Mouse (Mus musculus): ENCODE data around the gene Crot. TPM values are rescaled to one million over a fixed set of nuclear protein-coding genes. Genes with fewer than 3 reads are reported as not detected.
"Not testable (repeated sequence)": the region's sequence is repeated elsewhere in the genome, so short reads cannot be mapped to it uniquely, and the experiment has no call there.

The Crot gene
- polyA plus RNA-seq, 1 experiment, result 14.3 TPM

DNA sequence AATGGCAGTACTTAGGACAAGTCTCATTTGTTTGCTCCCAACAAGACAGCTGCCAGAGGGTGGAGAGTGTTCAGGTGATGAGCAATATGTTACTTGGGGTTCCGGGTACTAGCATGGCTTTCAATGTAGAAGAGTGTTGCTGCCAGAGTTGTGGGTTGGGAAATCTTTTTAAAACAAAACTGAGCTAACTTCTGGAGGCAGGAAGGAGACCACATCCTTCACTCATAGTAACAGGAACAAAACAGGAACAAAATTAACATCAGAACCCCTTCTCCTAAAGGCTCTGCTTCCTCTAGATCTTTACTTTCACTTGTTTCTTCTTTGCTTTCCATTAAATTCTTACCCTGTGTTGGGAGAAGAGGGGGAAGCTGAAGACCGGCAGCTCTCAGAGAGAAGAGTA is 43.5 kb downstream of the Crot start:
- 77% methylated on average over 2 of the region's 2 CpGs for WGBS
- Histone ChIP-seq H3K27ac (ENCODE audit: control insufficient read depth, insufficient read depth, low read length) (no peak overlapping the region), H3K27me3 (ENCODE audit: control insufficient read depth, insufficient read depth, low read length) (no peaks in the 10 kb centered on the region), H3K36me3 (ENCODE audit: control insufficient read depth, insufficient read depth, low read length) (no peaks in the 10 kb centered on the region), H3K4me3 (ENCODE audit: control insufficient read depth, insufficient read depth, low read length) (no peak overlapping the region), H3K4me1 (replicated peaks; ENCODE audit: control insufficient read depth, insufficient read depth, low read length) (no peaks in the 10 kb centered on the region)
- no peak for DNase-seq
- no peak for TF ChIP-seq CTCF (IDR thresholded peaks at IDR 0.05; ENCODE audit: borderline replicate concordance, control insufficient read depth, extremely low read depth, insufficient read depth, low read length, poor library complexity)
- no peak for TF ChIP-seq POLR2A (IDR thresholded peaks at IDR 0.05; ENCODE audit: control insufficient read depth, extremely low read depth, insufficient read depth, low read length, poor library complexity)

DNA sequence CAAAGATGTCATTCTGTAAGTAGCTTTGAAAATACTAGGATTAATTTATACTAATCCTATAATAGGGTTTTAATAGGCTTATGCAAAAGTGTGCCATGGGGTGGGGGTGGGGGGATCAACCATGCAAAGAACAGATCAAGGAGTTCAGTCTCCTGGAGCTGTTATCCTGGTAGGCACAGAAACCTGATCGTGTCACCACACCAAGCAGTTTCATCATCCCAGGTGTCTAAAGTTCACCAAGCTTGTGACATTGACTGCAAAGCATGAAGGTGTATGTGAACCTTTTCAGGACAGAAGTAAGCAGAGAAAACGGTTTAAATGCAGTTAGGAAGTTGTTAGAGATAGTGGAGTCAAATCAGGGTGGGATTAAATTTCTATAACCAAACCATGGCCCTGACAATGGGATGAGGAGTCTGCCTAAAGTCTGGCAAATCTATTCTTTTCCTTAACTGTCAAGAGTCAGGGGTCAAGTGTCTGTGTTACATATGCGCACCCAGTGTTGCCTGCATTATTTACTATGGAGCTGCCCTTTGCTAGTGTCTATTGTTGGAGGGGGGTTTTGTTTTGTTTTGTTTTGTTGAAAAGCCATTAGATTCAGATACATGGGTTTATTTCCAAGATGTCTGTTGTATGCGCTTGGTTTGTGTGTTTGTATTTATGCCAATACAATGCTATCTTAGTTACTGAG is 49.6 kb downstream of the Crot start:
- H3K27me3 ChIP-seq (ENCODE audit: control insufficient read depth, insufficient read depth, low read length), result no peaks in the 10 kb centered on the region
- H3K4me3 ChIP-seq (ENCODE audit: control insufficient read depth, insufficient read depth, low read length), result no peak overlapping the region
- H3K36me3 ChIP-seq (ENCODE audit: control insufficient read depth, insufficient read depth, low read length), result no peaks in the 10 kb centered on the region
- no peaks in the 10 kb centered on the region for H3K4me1 ChIP-seq (replicated peaks; ENCODE audit: control insufficient read depth, insufficient read depth, low read length)
- TF ChIP-seq CTCF (IDR thresholded peaks at IDR 0.05; ENCODE audit: borderline replicate concordance, control insufficient read depth, extremely low read depth, insufficient read depth, low read length, poor library complexity), result no peak
- no peak for TF ChIP-seq POLR2A (IDR thresholded peaks at IDR 0.05; ENCODE audit: control insufficient read depth, extremely low read depth, insufficient read depth, low read length, poor library complexity)
- DNase-seq, result no peak
- WGBS, result 90% methylated on average over 4 of the region's 4 CpGs
- no peak overlapping the region for H3K27ac ChIP-seq (ENCODE audit: control insufficient read depth, insufficient read depth, low read length)

DNA sequence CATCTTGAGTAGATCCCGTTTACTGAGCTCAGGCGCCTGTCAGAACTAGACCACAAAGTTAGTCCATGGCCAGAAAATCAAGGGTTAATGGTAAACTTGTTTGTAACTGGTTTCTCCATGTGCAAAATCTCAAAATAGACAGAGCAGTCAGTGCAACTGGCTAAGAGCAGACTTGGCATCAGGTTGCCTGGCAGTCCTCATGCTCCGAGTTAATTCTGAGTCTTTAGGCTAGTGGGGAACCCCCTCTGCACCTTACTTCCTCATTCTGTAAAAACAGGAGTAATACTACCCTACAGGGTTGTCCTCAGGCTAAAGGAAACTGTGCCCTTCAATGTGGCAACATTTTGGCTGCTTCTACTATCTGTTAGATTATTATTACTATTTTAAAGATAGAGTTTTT is 53.3 kb downstream of the Crot start:
- no peak overlapping the region for H3K4me3 ChIP-seq (ENCODE audit: control insufficient read depth, insufficient read depth, low read length)
- H3K4me1 ChIP-seq (replicated peaks; ENCODE audit: control insufficient read depth, insufficient read depth, low read length), result no peaks in the 10 kb centered on the region
- WGBS, result 58% methylated on average over 3 of the region's 3 CpGs
- TF ChIP-seq CTCF (IDR thresholded peaks at IDR 0.05; ENCODE audit: borderline replicate concordance, control insufficient read depth, extremely low read depth, insufficient read depth, low read length, poor library complexity), result no peak
- no peak for TF ChIP-seq POLR2A (IDR thresholded peaks at IDR 0.05; ENCODE audit: control insufficient read depth, extremely low read depth, insufficient read depth, low read length, poor library complexity)
- no peak overlapping the region for H3K27ac ChIP-seq (ENCODE audit: control insufficient read depth, insufficient read depth, low read length)
- no peaks in the 10 kb centered on the region for H3K36me3 ChIP-seq (ENCODE audit: control insufficient read depth, insufficient read depth, low read length)
- no peaks in the 10 kb centered on the region for H3K27me3 ChIP-seq (ENCODE audit: control insufficient read depth, insufficient read depth, low read length)
- no peak for DNase-seq

DNA sequence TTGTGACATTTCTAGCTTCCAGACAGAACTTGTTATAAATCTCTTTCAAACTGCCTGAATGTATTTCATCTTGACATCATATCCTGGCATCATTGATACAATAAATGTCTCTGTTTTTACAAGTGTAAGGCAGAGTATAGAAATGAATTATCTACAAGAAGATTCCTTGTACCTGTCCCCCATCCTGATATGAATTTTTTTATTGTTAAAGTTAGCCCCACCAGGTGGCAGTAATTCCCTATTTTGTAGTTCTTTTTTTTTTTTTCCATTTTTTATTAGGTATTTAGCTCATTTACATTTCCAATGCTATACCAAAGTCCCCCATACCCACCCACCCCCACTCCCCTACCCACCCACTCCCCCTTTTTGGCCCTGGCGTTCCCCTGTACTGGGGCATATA is 55.9 kb downstream of the Crot start:
- 100% methylated on average over 1 of the region's 1 CpGs for WGBS
- not testable (repeated sequence) for H3K4me3 ChIP-seq (ENCODE audit: control insufficient read depth, insufficient read depth, low read length); H3K4me1 ChIP-seq (replicated peaks; ENCODE audit: control insufficient read depth, insufficient read depth, low read length); H3K27ac ChIP-seq (ENCODE audit: control insufficient read depth, insufficient read depth, low read length); DNase-seq; H3K27me3 ChIP-seq (ENCODE audit: control insufficient read depth, insufficient read depth, low read length); H3K36me3 ChIP-seq (ENCODE audit: control insufficient read depth, insufficient read depth, low read length)

DNA sequence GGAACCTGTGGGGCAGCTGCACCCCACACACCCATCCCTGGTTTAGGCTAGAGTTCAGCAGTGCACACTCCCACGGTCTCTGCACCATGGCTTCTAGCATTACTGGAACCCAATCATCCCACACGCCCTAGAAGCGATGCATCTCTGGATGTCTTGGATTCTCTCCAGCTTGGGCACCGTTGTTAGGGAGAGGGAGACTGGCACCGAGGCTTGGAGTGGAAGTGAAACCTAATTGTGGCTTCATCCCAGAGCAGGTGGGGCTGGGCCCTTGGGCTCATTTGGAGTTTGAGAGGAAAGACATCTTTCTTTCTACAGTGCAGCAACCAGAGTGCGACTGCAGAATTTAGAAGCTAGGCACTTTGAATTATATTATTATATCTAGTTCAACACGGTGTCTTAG is 59.2 kb downstream of the Crot start:
- Histone ChIP-seq H3K27me3 (ENCODE audit: control insufficient read depth, insufficient read depth, low read length) (no peaks in the 10 kb centered on the region), H3K36me3 (ENCODE audit: control insufficient read depth, insufficient read depth, low read length) (no peaks in the 10 kb centered on the region), H3K4me3 (ENCODE audit: control insufficient read depth, insufficient read depth, low read length) (no peak overlapping the region), H3K4me1 (replicated peaks; ENCODE audit: control insufficient read depth, insufficient read depth, low read length) (no peaks in the 10 kb centered on the region), H3K27ac (ENCODE audit: control insufficient read depth, insufficient read depth, low read length) (no peak overlapping the region)
- TF ChIP-seq POLR2A (IDR thresholded peaks at IDR 0.05; ENCODE audit: control insufficient read depth, extremely low read depth, insufficient read depth, low read length, poor library complexity) (no peak), CTCF (IDR thresholded peaks at IDR 0.05; ENCODE audit: borderline replicate concordance, control insufficient read depth, extremely low read depth, insufficient read depth, low read length, poor library complexity) (no peak)
- 59% methylated on average over 7 of the region's 7 CpGs for WGBS
- DNase-seq, result no peak

DNA sequence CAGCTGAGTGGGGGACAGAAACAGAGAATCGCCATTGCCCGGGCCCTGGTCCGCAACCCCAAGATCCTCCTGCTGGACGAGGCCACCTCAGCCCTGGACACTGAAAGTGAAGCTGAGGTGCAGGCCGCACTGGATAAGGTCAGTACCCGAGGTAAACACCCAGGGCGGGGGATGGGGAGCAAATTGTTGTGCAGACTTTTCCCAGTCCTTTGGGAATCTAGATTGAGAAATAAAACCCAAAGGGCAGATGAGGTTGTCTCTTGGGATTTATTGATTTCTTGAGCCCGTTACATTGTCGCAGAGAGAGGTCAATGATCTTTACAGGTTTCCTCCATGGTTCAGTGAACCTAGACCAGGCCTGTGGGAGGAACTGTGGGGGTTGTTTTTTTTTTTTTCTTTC is 68.7 kb downstream of the Crot start:
- no peaks in the 10 kb centered on the region for H3K27me3 ChIP-seq (ENCODE audit: control insufficient read depth, insufficient read depth, low read length)
- DNase-seq, result no peak
- H3K4me1 ChIP-seq (replicated peaks; ENCODE audit: control insufficient read depth, insufficient read depth, low read length), result no peaks in the 10 kb centered on the region
- H3K36me3 ChIP-seq (ENCODE audit: control insufficient read depth, insufficient read depth, low read length), result no peaks in the 10 kb centered on the region
- TF ChIP-seq CTCF (IDR thresholded peaks at IDR 0.05; ENCODE audit: borderline replicate concordance, control insufficient read depth, extremely low read depth, insufficient read depth, low read length, poor library complexity), result no peak
- WGBS, result 98% methylated on average over 9 of the region's 9 CpGs
- no peak overlapping the region for H3K4me3 ChIP-seq (ENCODE audit: control insufficient read depth, insufficient read depth, low read length)
- H3K27ac ChIP-seq (ENCODE audit: control insufficient read depth, insufficient read depth, low read length), result no peak overlapping the region

DNA sequence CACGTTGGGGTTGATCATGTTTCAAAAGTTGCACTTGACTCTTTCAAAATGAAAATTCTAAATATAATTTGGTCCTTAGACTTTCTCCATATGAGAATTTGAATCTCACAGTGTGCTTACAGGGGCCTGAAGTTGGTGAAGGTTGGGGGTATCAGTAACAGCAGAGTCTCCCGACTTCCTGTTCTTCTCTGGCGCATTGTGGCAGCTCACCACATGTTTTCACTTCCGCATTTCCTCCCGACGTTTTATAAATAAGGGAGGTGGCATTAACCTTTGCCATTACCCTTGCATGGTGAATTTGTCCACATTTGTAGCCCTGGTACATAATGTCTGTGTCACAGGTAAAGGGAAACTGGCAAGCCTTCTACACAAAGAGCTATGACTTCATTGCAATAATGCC is 80.1 kb downstream of the Crot start:
- WGBS, result 8% methylated on average over 6 of the region's 6 CpGs
- Histone ChIP-seq H3K27me3 (ENCODE audit: control insufficient read depth, insufficient read depth, low read length) (no peaks in the 10 kb centered on the region), H3K27ac (ENCODE audit: control insufficient read depth, insufficient read depth, low read length) (no peak overlapping the region), H3K36me3 (ENCODE audit: control insufficient read depth, insufficient read depth, low read length) (no peaks in the 10 kb centered on the region), H3K4me1 (replicated peaks; ENCODE audit: control insufficient read depth, insufficient read depth, low read length) (no peaks in the 10 kb centered on the region), H3K4me3 (ENCODE audit: control insufficient read depth, insufficient read depth, low read length) (no peak overlapping the region)
- no peak for DNase-seq
- no peak for TF ChIP-seq CTCF (IDR thresholded peaks at IDR 0.05; ENCODE audit: borderline replicate concordance, control insufficient read depth, extremely low read depth, insufficient read depth, low read length, poor library complexity)
- TF ChIP-seq POLR2A (IDR thresholded peaks at IDR 0.05; ENCODE audit: control insufficient read depth, extremely low read depth, insufficient read depth, low read length, poor library complexity), result no peak

All from thymus, adult 2 months (tissue).